Mouse (Mus musculus) MEL (cell line): Measurements from ENCODE around the gene Cfap44. TPM values are rescaled to one million over a fixed set of nuclear protein-coding genes. Genes with fewer than 3 reads are reported as not detected.
A peak's percentile ranks its signal among the peaks of the same experiment; 100 is the strongest.

ENCODE experiments used
- DNase-seq: peaks from one replicate; pipeline ENCODE4 v3.0.0; 2011; ENCODE audit warnings: low read depth, low spot score
- H3K27ac ChIP-seq: 2 replicates; pipeline ENCODE4 v1.5.1; 2012; ENCODE audit warnings: low read depth, mild to moderate bottlenecking, control low read depth, low read length, moderate library complexity; ENCODE audit not compliant: control insufficient read depth
- H3K27me3 ChIP-seq, 2 experiments: fragments of 150-350 bp in 1 of 2; sonication (generic) in 1 of 2; 2 replicates each; pipeline ENCODE4 v1.6.1; 2012; ENCODE audit warnings: low read length in 2 of 2, mild to moderate bottlenecking in 2 of 2, improper control_type of control experiment in 1 of 2, moderate library complexity in 1 of 2; ENCODE audit not compliant: insufficient read depth in 2 of 2, control insufficient read depth in 1 of 2
- H3K36me3 ChIP-seq, 2 experiments: 2 replicates each; pipeline ENCODE4 v1.6.1; 2012 to 2014; ENCODE audit warnings: low read length in 2 of 2, improper control_type of control experiment in 1 of 2, inconsistent platforms in 1 of 2, mild to moderate bottlenecking in 1 of 2; ENCODE audit not compliant: insufficient read depth in 2 of 2, control insufficient read depth in 1 of 2
- H3K4me1 ChIP-seq, 2 experiments: fragments of 150-350 bp in 1 of 2; sonication (generic) in 1 of 2; 2 replicates each; pipeline ENCODE4 v1.6.1; 2012; ENCODE audit warnings: low read length in 2 of 2, improper control_type of control experiment in 1 of 2, mild to moderate bottlenecking in 1 of 2; ENCODE audit not compliant: insufficient read depth in 2 of 2, control insufficient read depth in 1 of 2
- H3K4me3 ChIP-seq, 2 experiments: fragments of 150-350 bp in 1 of 2; sonication (generic) in 1 of 2; 2 replicates each; pipeline ENCODE4 v1.5.1; 2012; ENCODE audit warnings: low read depth in 2 of 2, low read length in 2 of 2, mild to moderate bottlenecking in 2 of 2, moderate library complexity in 2 of 2, control low read depth in 1 of 2, improper control_type of control experiment in 1 of 2; ENCODE audit not compliant: control insufficient read depth in 1 of 2, insufficient read depth in 1 of 2
- H3K79me2 ChIP-seq: 2 replicates; pipeline ENCODE4 v1.6.1; 2012; ENCODE audit warnings: mild to moderate bottlenecking, low read length, moderate library complexity; ENCODE audit not compliant: control insufficient read depth, poor library complexity, insufficient read depth
- H3K9ac ChIP-seq: 2 replicates; pipeline ENCODE4 v1.6.1; 2012; ENCODE audit warnings: low read depth, mild to moderate bottlenecking, control low read depth, low read length, moderate library complexity; ENCODE audit not compliant: control insufficient read depth, poor library complexity, severe bottlenecking
- H3K9me3 ChIP-seq: fragments of 150-350 bp; sonication (generic); replicated peaks from 2 replicates; pipeline ENCODE4 v1.6.1; 2012; ENCODE audit warnings: mild to moderate bottlenecking, low read length, improper control_type of control experiment, moderate library complexity; ENCODE audit not compliant: insufficient read depth
- BHLHE40 ChIP-seq: IDR thresholded peaks from 2 replicates; pipeline ENCODE4 v1.6.1; 2012; ENCODE audit warnings: low read depth, mild to moderate bottlenecking, inconsistent platforms, low read length, improper control_type of control experiment, borderline replicate concordance
- CHD1 ChIP-seq: IDR thresholded peaks from 2 replicates; pipeline ENCODE4 v1.6.1; 2012; ENCODE audit warnings: low read depth, mild to moderate bottlenecking, inconsistent platforms, low read length, improper control_type of control experiment
- CHD2 ChIP-seq: IDR thresholded peaks from 2 replicates; pipeline ENCODE4 v1.6.1; 2011; ENCODE audit warnings: low read length, improper control_type of control experiment
- CTCF ChIP-seq, 3 experiments: IDR thresholded peaks in 2 of 3; conservative IDR thresholded peaks in 1 of 3; 2 replicates each; pipeline ENCODE4 v1.5.1; 2011 to 2012; ENCODE audit warnings: low read length in 3 of 3, low read depth in 2 of 3, mild to moderate bottlenecking in 2 of 3, improper control_type of control experiment in 1 of 3, inconsistent platforms in 1 of 3, mixed read lengths in 1 of 3, moderate library complexity in 1 of 3; ENCODE audit not compliant: control insufficient read depth in 1 of 3, insufficient read depth in 1 of 3, poor library complexity in 1 of 3, severe bottlenecking in 1 of 3
- E2F4 ChIP-seq: IDR thresholded peaks from 2 replicates; pipeline ENCODE4 v1.6.1; 2011; ENCODE audit warnings: low read depth, low read length, improper control_type of control experiment, borderline replicate concordance
- ETS1 ChIP-seq: IDR thresholded peaks from 2 replicates; pipeline ENCODE4 v1.6.1; 2012; ENCODE audit warnings: low read depth, mild to moderate bottlenecking, inconsistent platforms, low read length, improper control_type of control experiment, moderate library complexity
- GABPA ChIP-seq: IDR thresholded peaks from 2 replicates; pipeline ENCODE4 v1.6.1; 2012; ENCODE audit warnings: low read depth, mild to moderate bottlenecking, inconsistent platforms, low read length, improper control_type of control experiment, moderate library complexity
- KAT2A ChIP-seq: conservative IDR thresholded peaks from 2 replicates; pipeline ENCODE4 v1.6.1; 2012; ENCODE audit warnings: low read depth, low read length, improper control_type of control experiment, inconsistent platforms
- MAFK ChIP-seq: IDR thresholded peaks from 2 replicates; pipeline ENCODE4 v1.6.1; 2011; ENCODE audit warnings: low read depth, mild to moderate bottlenecking, low read length, improper control_type of control experiment, borderline replicate concordance
- MAX ChIP-seq: IDR thresholded peaks from 2 replicates; pipeline ENCODE4 v1.6.1; 2011; ENCODE audit warnings: low read length, improper control_type of control experiment
- MAZ ChIP-seq: IDR thresholded peaks from 2 replicates; pipeline ENCODE4 v1.6.1; 2012; ENCODE audit warnings: low read depth, mild to moderate bottlenecking, inconsistent platforms, low read length, improper control_type of control experiment
- MEF2A ChIP-seq: IDR thresholded peaks from 2 replicates; pipeline ENCODE4 v1.6.1; 2014; ENCODE audit warnings: low read depth, mild to moderate bottlenecking, inconsistent platforms, low read length, improper control_type of control experiment; ENCODE audit not compliant: poor library complexity, insufficient replicate concordance, severe bottlenecking; ENCODE audit errors: extremely low read depth
- MXI1 ChIP-seq: IDR thresholded peaks from 2 replicates; pipeline ENCODE4 v1.6.1; 2011; ENCODE audit warnings: mild to moderate bottlenecking, low read depth, low read length, improper control_type of control experiment
- MYB ChIP-seq: IDR thresholded peaks from 2 replicates; pipeline ENCODE4 v1.6.1; 2011; ENCODE audit warnings: mild to moderate bottlenecking, low read depth, low read length, improper control_type of control experiment
- MYC ChIP-seq: IDR thresholded peaks from 2 replicates; pipeline ENCODE4 v1.6.1; 2011; ENCODE audit warnings: low read depth, mild to moderate bottlenecking, low read length, improper control_type of control experiment, moderate library complexity
- NELFE ChIP-seq: IDR thresholded peaks from 2 replicates; pipeline ENCODE4 v1.6.1; 2011; ENCODE audit warnings: low read depth, low read length, improper control_type of control experiment
- NRF1 ChIP-seq: IDR thresholded peaks from 2 replicates; pipeline ENCODE4 v1.6.1; 2014; ENCODE audit warnings: low read depth, mild to moderate bottlenecking, inconsistent platforms, low read length, improper control_type of control experiment, moderate library complexity; ENCODE audit not compliant: poor library complexity, insufficient read depth, severe bottlenecking
- POLR2AphosphoS5 ChIP-seq: IDR thresholded peaks from 2 replicates; pipeline ENCODE4 v1.6.1; 2012; ENCODE audit warnings: low read depth, borderline replicate concordance, mild to moderate bottlenecking, inconsistent platforms, low read length, moderate library complexity, mixed read lengths
- RAD21 ChIP-seq: IDR thresholded peaks from 2 replicates; pipeline ENCODE4 v1.6.1; 2011; ENCODE audit warnings: mild to moderate bottlenecking, low read depth, low read length, improper control_type of control experiment
- RCOR1 ChIP-seq: IDR thresholded peaks from 2 replicates; pipeline ENCODE4 v1.6.1; 2012; ENCODE audit warnings: low read depth, mild to moderate bottlenecking, inconsistent platforms, low read length, improper control_type of control experiment
- SMC3 ChIP-seq: IDR thresholded peaks from 2 replicates; pipeline ENCODE4 v1.6.1; 2011; ENCODE audit warnings: low read depth, low read length, improper control_type of control experiment
- TAL1 ChIP-seq: IDR thresholded peaks from 2 replicates; pipeline ENCODE4 v1.6.1; 2012; ENCODE audit warnings: mild to moderate bottlenecking, inconsistent platforms, low read length, moderate library complexity, mixed read lengths
- UBTF ChIP-seq: IDR thresholded peaks from 2 replicates; pipeline ENCODE4 v1.6.1; 2012; ENCODE audit warnings: low read depth, mild to moderate bottlenecking, inconsistent platforms, low read length, improper control_type of control experiment, moderate library complexity, borderline replicate concordance; ENCODE audit not compliant: insufficient read depth
- USF1 ChIP-seq: IDR thresholded peaks from 2 replicates; pipeline ENCODE4 v1.6.1; 2014; ENCODE audit warnings: low read depth, mild to moderate bottlenecking, inconsistent platforms, low read length, improper control_type of control experiment, moderate library complexity
- ZKSCAN1 ChIP-seq: IDR thresholded peaks from 2 replicates; pipeline ENCODE4 v1.6.1; 2012; ENCODE audit warnings: low read depth, mild to moderate bottlenecking, inconsistent platforms, low read length, improper control_type of control experiment, moderate library complexity
- ZNF384 ChIP-seq: IDR thresholded peaks from 2 replicates; pipeline ENCODE4 v1.6.1; 2012; ENCODE audit warnings: low read depth, mild to moderate bottlenecking, inconsistent platforms, low read length, improper control_type of control experiment
- polyA plus RNA-seq, 2 experiments: library from polyadenylated mRNA; stranded (reverse) in 1 of 2; unstranded in 1 of 2; fragments of >175 nt in 1 of 2; fragments of >200 nt in 1 of 2; gene quantifications; 2 replicates each; pipeline versions ENCODE4 v1.2.1 to v1.2.4; 2012; ENCODE audit warnings: low replicate concordance in 2 of 2, low read depth in 1 of 2; ENCODE audit not compliant: insufficient read length in 2 of 2, insufficient read depth in 1 of 2, missing spikeins in 1 of 2
- total RNA-seq: library from RNA; depleted of rRNA; stranded (reverse); fragments of 300-350 nt; gene quantifications from 2 replicates; pipeline ENCODE4 v1.2.3, GENCODE M21; 2012

Gene Cfap44
- total and polyA plus RNA-seq, 3 experiments: not detected

DNA sequence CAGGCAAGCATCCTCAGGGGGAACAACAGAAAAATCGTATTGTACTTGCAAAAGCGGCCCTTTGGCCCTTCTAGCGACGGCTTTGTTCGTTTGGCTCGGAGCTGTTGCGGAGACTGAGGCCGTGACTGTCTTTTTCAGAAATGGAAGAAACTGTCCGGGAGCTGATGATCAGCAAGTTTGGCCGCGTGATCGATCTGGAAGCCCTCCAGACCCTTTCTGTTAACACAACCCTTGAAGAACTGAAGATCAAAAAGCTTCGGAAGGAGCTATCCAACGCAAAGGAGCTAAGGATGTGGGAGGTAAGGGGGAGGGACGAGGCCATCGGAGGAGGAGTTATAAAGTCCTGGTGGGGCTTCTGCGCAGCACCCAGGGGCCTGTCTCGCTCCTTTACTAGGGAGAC lies 84.2 kb downstream of the Cfap44 start:
- Histone ChIP-seq H3K9ac (no peak overlapping the region), H3K9me3 (no peaks in the 10 kb centered on the region), H3K36me3 (no peaks in the 10 kb centered on the region), H3K27ac (no peak overlapping the region), H3K79me2 (no peaks in the 10 kb centered on the region), H3K4me1 (no peaks in the 10 kb centered on the region), H3K4me3 (no peak overlapping the region), H3K27me3 (0 out of 4 replicates have a peak, but pooled peaks cover 0 to 2% of the 10 kb centered on the region in 2 experiments)
- DNase-seq: no peak
- TF ChIP-seq ETS1 (no peak), CHD2 (no peak), E2F4 (no peak), USF1 (no peak), UBTF (no peak), SMC3 (no peak), MAZ (no peak)

DNA sequence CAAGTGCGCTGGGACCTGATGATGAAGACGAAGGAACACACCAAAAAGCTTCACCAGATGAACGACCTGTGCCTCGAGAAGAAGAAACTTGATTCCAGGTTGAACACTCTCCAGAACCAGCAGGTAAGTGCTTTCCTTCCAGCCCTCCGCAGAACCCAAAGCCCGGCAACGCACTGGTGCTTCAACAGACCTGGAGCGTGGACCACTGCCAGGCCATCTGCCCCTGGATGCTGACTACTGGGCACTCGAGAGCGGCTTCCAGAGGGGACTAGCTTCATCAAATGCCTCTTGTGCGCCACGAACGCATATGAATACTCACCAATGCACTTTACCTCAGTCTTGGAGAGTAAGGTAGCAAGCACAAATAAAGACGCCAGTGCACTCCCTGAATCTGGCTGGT lies 85.3 kb downstream of the Cfap44 start:
- Histone ChIP-seq H3K27ac (no peak overlapping the region), H3K4me3 (no peak overlapping the region), H3K79me2 (no peaks in the 10 kb centered on the region), H3K9ac (no peak overlapping the region), H3K4me1 (no peaks in the 10 kb centered on the region), H3K9me3 (no peaks in the 10 kb centered on the region), H3K27me3 (0 out of 4 replicates have a peak, but pooled peaks cover 0 to 2% of the 10 kb centered on the region in 2 experiments), H3K36me3 (no peaks in the 10 kb centered on the region)
- no peak for TF ChIP-seq MXI1
- no peak for TF ChIP-seq MYC
- no peak for TF ChIP-seq GABPA
- TF ChIP-seq CHD2: no peak
- TF ChIP-seq POLR2AphosphoS5: no peak
- TF ChIP-seq MAZ: no peak
- TF ChIP-seq RCOR1: no peak
- no peak for DNase-seq

DNA sequence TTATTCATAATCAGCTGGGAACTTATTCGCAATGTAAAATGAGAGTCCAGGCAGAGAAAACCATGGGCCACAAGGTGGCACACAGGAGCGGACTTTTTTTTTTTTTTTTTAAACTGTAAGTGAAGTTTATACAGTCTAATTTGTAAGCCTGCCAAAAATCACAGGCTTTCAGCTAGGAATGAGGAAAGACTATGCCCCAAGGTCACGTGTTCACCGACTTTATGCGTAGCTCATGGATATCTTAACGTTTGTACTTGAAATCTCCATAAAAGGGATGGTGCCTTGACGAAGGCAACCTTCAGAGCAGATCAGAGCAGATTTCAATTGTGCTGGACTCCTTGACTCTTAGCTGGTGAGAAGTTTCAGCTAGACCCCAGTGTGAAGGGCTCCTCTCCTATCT lies 86.0 kb downstream of the Cfap44 start:
- peak; percentile 10 for DNase-seq
- Histone ChIP-seq H3K36me3 (no peaks in the 10 kb centered on the region), H3K79me2 (no peaks in the 10 kb centered on the region)
- TF ChIP-seq KAT2A: no peak
- TF ChIP-seq ZNF384: peak; percentile 96
- no peak for TF ChIP-seq MYB
- peak in 2 of 3 experiments; percentile 25 to 49; a peak in 3 of 6 replicates for TF ChIP-seq CTCF (IDR thresholded peaks at IDR 0.05 in 2 of 3, conservative IDR thresholded peaks at IDR 0.05 in 1 of 3; ENCODE audit: control insufficient read depth in 1 of 3, insufficient read depth in 1 of 3, low read depth in 2 of 3, low read length in 3 of 3, poor library complexity in 1 of 3, severe bottlenecking in 1 of 3)
- no peak for TF ChIP-seq MAZ
- TF ChIP-seq RAD21: peak; percentile 20
- TF ChIP-seq MEF2A: no peak
- TF ChIP-seq TAL1: no peak
- no peak for TF ChIP-seq ZKSCAN1
- TF ChIP-seq UBTF: no peak
- no peak for TF ChIP-seq MAFK
- no peak for TF ChIP-seq BHLHE40
- TF ChIP-seq NELFE: no peak
- TF ChIP-seq MAX: no peak
- TF ChIP-seq NRF1: no peak
- TF ChIP-seq MXI1: no peak
- no peak for TF ChIP-seq CHD1
- 0 out of 2 replicates have a peak, but pooled peaks have one; percentile 5 for TF ChIP-seq USF1

More for the DNA sequence above, 86.0 kb downstream of the Cfap44 start:
- Histone ChIP-seq H3K9me3 (no peaks in the 10 kb centered on the region), H3K4me3 (no peak overlapping the region), H3K4me1 (no peaks in the 10 kb centered on the region), H3K27ac (no peak overlapping the region), H3K9ac (no peak overlapping the region), H3K27me3 (0 out of 4 replicates have a peak, but pooled peaks cover 0 to 2% of the 10 kb centered on the region in 2 experiments)
